Mouse (Mus musculus) CH12.LX (cell line): ENCODE data around the gene Tnfsf18. TPM values are rescaled to one million over a fixed set of nuclear protein-coding genes. Genes with fewer than 3 reads are reported as not detected.

Source experiments
- DNase-seq: peaks from one replicate; pipeline ENCODE4 v3.0.0-alpha.2; 2013; ENCODE audit errors: extremely low read depth
- H3K27ac ChIP-seq: 2 replicates; pipeline ENCODE4 v1.5.1; 2012; ENCODE audit warnings: low read depth, mild to moderate bottlenecking, control low read depth, moderate library complexity; ENCODE audit not compliant: insufficient read depth
- H3K27me3 ChIP-seq: replicated peaks from 2 replicates; pipeline ENCODE3; 2012; ENCODE audit warnings: inconsistent platforms
- H3K36me3 ChIP-seq, 2 experiments: replicated peaks in 1 of 2; 2 replicates each; pipeline versions ENCODE3 to v1.6.1; 2012; ENCODE audit warnings: inconsistent platforms in 1 of 2, low read length in 1 of 2, mild to moderate bottlenecking in 1 of 2, mixed read lengths in 1 of 2, moderate library complexity in 1 of 2; ENCODE audit not compliant: control insufficient read depth in 1 of 2, insufficient read depth in 1 of 2
- H3K4me1 ChIP-seq, 2 experiments: 2 replicates each; pipeline ENCODE4 v1.6.1; 2012; ENCODE audit warnings: inconsistent platforms in 1 of 2, moderate library complexity in 1 of 2; ENCODE audit not compliant: insufficient read depth in 2 of 2, control insufficient read depth in 1 of 2
- H3K4me2 ChIP-seq: 2 replicates; pipeline ENCODE4 v1.6.1; 2012; ENCODE audit warnings: low read depth, mild to moderate bottlenecking, control low read depth; ENCODE audit not compliant: poor library complexity, insufficient read depth, severe bottlenecking
- H3K4me3 ChIP-seq, 3 experiments: fragments of 150-350 bp in 1 of 3; sonication (generic) in 1 of 3; replicated peaks in 1 of 3; 2 replicates each; pipeline versions ENCODE3 to v1.5.1; 2011 to 2012; ENCODE audit warnings: low read depth in 2 of 3, low read length in 2 of 3, mild to moderate bottlenecking in 2 of 3, moderate library complexity in 2 of 3, control low read depth in 1 of 3, improper control_type of control experiment in 1 of 3, inconsistent platforms in 1 of 3, mixed read lengths in 1 of 3; ENCODE audit not compliant: poor library complexity in 1 of 3
- H3K79me2 ChIP-seq: replicated peaks from 2 replicates; pipeline ENCODE4 v1.6.1; 2012; ENCODE audit warnings: mild to moderate bottlenecking, moderate library complexity; ENCODE audit not compliant: control insufficient read depth, poor library complexity, insufficient read depth, severe bottlenecking; ENCODE audit errors: extremely low read depth
- H3K9ac ChIP-seq: 2 replicates; pipeline ENCODE4 v1.6.1; 2012; ENCODE audit warnings: low read depth, mild to moderate bottlenecking, control low read depth, moderate library complexity; ENCODE audit not compliant: insufficient read depth
- H3K9me3 ChIP-seq: replicated peaks from 2 replicates; pipeline ENCODE3; 2012; ENCODE audit warnings: low read length, inconsistent platforms, mixed read lengths
- BHLHE40 ChIP-seq: IDR thresholded peaks from 2 replicates; pipeline ENCODE4 v1.6.1; 2011; ENCODE audit warnings: mild to moderate bottlenecking, low read depth, low read length, improper control_type of control experiment
- CHD1 ChIP-seq: IDR thresholded peaks from 2 replicates; pipeline ENCODE4 v1.6.1; 2012; ENCODE audit warnings: low read depth, low read length, improper control_type of control experiment, inconsistent platforms
- CHD2 ChIP-seq: IDR thresholded peaks from 2 replicates; pipeline ENCODE4 v1.6.1; 2011; ENCODE audit warnings: low read length, improper control_type of control experiment
- CTCF ChIP-seq, 2 experiments: IDR thresholded peaks in 1 of 2; conservative IDR thresholded peaks in 1 of 2; 2 replicates each; pipeline ENCODE4 v1.5.1; 2011 to 2012; ENCODE audit warnings: low read depth in 2 of 2, low read length in 2 of 2, improper control_type of control experiment in 1 of 2, inconsistent platforms in 1 of 2, mild to moderate bottlenecking in 1 of 2, moderate library complexity in 1 of 2
- ELF1 ChIP-seq: IDR thresholded peaks from 2 replicates; pipeline ENCODE4 v1.6.1; 2014; ENCODE audit warnings: low read depth, mild to moderate bottlenecking, inconsistent platforms, low read length, improper control_type of control experiment
- EP300 ChIP-seq: IDR thresholded peaks from 2 replicates; pipeline ENCODE4 v1.6.1; 2011; ENCODE audit warnings: low read length, improper control_type of control experiment
- ETS1 ChIP-seq: conservative IDR thresholded peaks from 2 replicates; pipeline ENCODE4 v1.6.1; 2012; ENCODE audit warnings: low read depth, mild to moderate bottlenecking, inconsistent platforms, low read length, improper control_type of control experiment, moderate library complexity
- GABPA ChIP-seq: IDR thresholded peaks from 2 replicates; pipeline ENCODE4 v1.6.1; 2012; ENCODE audit warnings: low read depth, low read length, improper control_type of control experiment, inconsistent platforms; ENCODE audit not compliant: insufficient replicate concordance
- HCFC1 ChIP-seq: IDR thresholded peaks from 2 replicates; pipeline ENCODE4 v1.6.1; 2012; ENCODE audit warnings: low read depth, mild to moderate bottlenecking, inconsistent platforms, low read length, improper control_type of control experiment
- IRF4 ChIP-seq: IDR thresholded peaks from 2 replicates; pipeline ENCODE4 v1.6.1; 2014; ENCODE audit warnings: low read depth, mild to moderate bottlenecking, inconsistent platforms, low read length, improper control_type of control experiment
- KAT2A ChIP-seq: IDR thresholded peaks from 2 replicates; pipeline ENCODE4 v1.6.1; 2012; ENCODE audit warnings: low read length, improper control_type of control experiment, inconsistent platforms; ENCODE audit not compliant: insufficient replicate concordance
- MAZ ChIP-seq: IDR thresholded peaks from 2 replicates; pipeline ENCODE4 v1.6.1; 2012; ENCODE audit warnings: low read depth, mild to moderate bottlenecking, inconsistent platforms, low read length, improper control_type of control experiment, moderate library complexity
- MXI1 ChIP-seq: IDR thresholded peaks from 2 replicates; pipeline ENCODE4 v1.6.1; 2011; ENCODE audit warnings: mild to moderate bottlenecking, low read depth, low read length, improper control_type of control experiment
- MYC ChIP-seq: IDR thresholded peaks from 2 replicates; pipeline ENCODE4 v1.6.1; 2011; ENCODE audit warnings: low read depth, mild to moderate bottlenecking, improper control_type of control experiment, low read length
- PAX5 ChIP-seq: IDR thresholded peaks from 2 replicates; pipeline ENCODE4 v1.6.1; 2012; ENCODE audit warnings: low read length, inconsistent platforms, mixed read lengths
- POLR2A ChIP-seq: IDR thresholded peaks from 2 replicates; pipeline ENCODE4 v1.6.1; 2011; ENCODE audit warnings: low read depth, mild to moderate bottlenecking, improper control_type of control experiment, low read length
- POLR2AphosphoS2 ChIP-seq: IDR thresholded peaks from 2 replicates; pipeline ENCODE4 v1.6.1; 2011; ENCODE audit warnings: low read depth, low read length, improper control_type of control experiment
- RAD21 ChIP-seq: IDR thresholded peaks from 2 replicates; pipeline ENCODE4 v1.6.1; 2011; ENCODE audit warnings: low read depth, mild to moderate bottlenecking, low read length, improper control_type of control experiment, moderate library complexity
- SMC3 ChIP-seq: IDR thresholded peaks from 2 replicates; pipeline ENCODE4 v1.6.1; 2011; ENCODE audit warnings: low read depth, low read length, improper control_type of control experiment
- TBP ChIP-seq: conservative IDR thresholded peaks from 2 replicates; pipeline ENCODE4 v1.6.1; 2011; ENCODE audit warnings: low read depth, low read length, improper control_type of control experiment
- TCF12 ChIP-seq: IDR thresholded peaks from 2 replicates; pipeline ENCODE4 v1.6.1; 2014; ENCODE audit warnings: low read depth, mild to moderate bottlenecking, inconsistent platforms, low read length, improper control_type of control experiment
- UBTF ChIP-seq: IDR thresholded peaks from 2 replicates; pipeline ENCODE4 v1.6.1; 2012; ENCODE audit warnings: low read depth, mild to moderate bottlenecking, inconsistent platforms, low read length, improper control_type of control experiment, moderate library complexity
- USF1 ChIP-seq: IDR thresholded peaks from 2 replicates; pipeline ENCODE4 v1.6.1; 2014; ENCODE audit warnings: low read depth, mild to moderate bottlenecking, inconsistent platforms, low read length, improper control_type of control experiment
- USF2 ChIP-seq: conservative IDR thresholded peaks from 2 replicates; pipeline ENCODE4 v1.6.1; 2011; ENCODE audit warnings: low read depth, low read length, improper control_type of control experiment
- ZC3H11A ChIP-seq: IDR thresholded peaks from 2 replicates; pipeline ENCODE4 v1.6.1; 2012; ENCODE audit warnings: low read depth, mild to moderate bottlenecking, inconsistent platforms, low read length, improper control_type of control experiment
- ZMIZ1 ChIP-seq: IDR thresholded peaks from 2 replicates; pipeline ENCODE4 v1.6.1; 2012; ENCODE audit warnings: low read depth, mild to moderate bottlenecking, inconsistent platforms, low read length, improper control_type of control experiment
- ZNF384 ChIP-seq: IDR thresholded peaks from 2 replicates; pipeline ENCODE4 v1.6.1; 2012; ENCODE audit warnings: low read depth, low read length, improper control_type of control experiment, inconsistent platforms
- dilution Hi-C: fragments of 300-500 bp; cut with MboI; formaldehyde crosslinking; loops from 2 replicates; pipeline ENCODE4 v1.14.3; 2020; ENCODE audit warnings: low sequenced_read_pairs; ENCODE audit not compliant: extremely low pct_unique_long_range_greater_than_20kb, extremely low pct_ligation_motif_present
- in situ Hi-C: fragments of 300-500 bp; cut with MboI; formaldehyde crosslinking; loops from 3 replicates; pipeline ENCODE4 v1.14.3; 2019; ENCODE audit warnings: low sequenced_read_pairs, low pct_ligation_motif_present, low pct_unique_long_range_greater_than_20kb, mixed read lengths
- polyA plus RNA-seq: library from polyadenylated mRNA; unstranded; fragments of >175 nt; gene quantifications from 2 replicates; pipeline ENCODE4 v1.2.1, GENCODE M21; 2012; ENCODE audit warnings: low read depth; ENCODE audit not compliant: insufficient read length
- total RNA-seq, 2 experiments: library from RNA; depleted of rRNA; stranded (reverse); fragments of 300-350 nt in 1 of 2; fragments of >200 nt in 1 of 2; gene quantifications; 2 replicates each; pipeline ENCODE4 v1.2.3; 2012 to 2014

Gene Tnfsf18
- total and polyA plus RNA-seq, 3 experiments = 0.42 to 0.89 (median 0.78) TPM

- no peak for TF ChIP-seq RAD21
- TF ChIP-seq CHD1 = no peak
- no peak for TF ChIP-seq MXI1
- TF ChIP-seq SMC3 = no peak
- no peak for TF ChIP-seq UBTF
- TF ChIP-seq EP300 = 0 out of 2 replicates have a peak, but pooled peaks have one; percentile 18
- TF ChIP-seq, all 38 proteins: peak for 1
- Histone ChIP-seq H3K4me3 (no peak overlapping the region), H3K4me1 (peaks cover 12 to 51% of the 10 kb centered on the region in 2 experiments; a peak in 3 of 4 replicates), H3K79me2 (no peaks in the 10 kb centered on the region), H3K27ac (no peak overlapping the region), H3K9ac (no peak overlapping the region), H3K4me2 (no peak overlapping the region), H3K27me3 (no peaks in the 10 kb centered on the region), H3K36me3 (no peaks in the 10 kb centered on the region), H3K9me3 (no peaks in the 10 kb centered on the region)
- dilution Hi-C loops (no loop called here), in situ Hi-C loops (no loop called here)
- DNase-seq = no peak
These were observed 25.8 kb downstream of the Tnfsf18 start for GRCm38 (mm10) chr1:161520223-161520622.

GRCm38 (mm10) chr1:161528173-161528572 is 33.7 kb downstream of the Tnfsf18 start:
- in situ Hi-C loops (no loop called here), dilution Hi-C loops (no loop called here)
- Histone ChIP-seq H3K4me2 (no peak overlapping the region), H3K36me3 (no peaks in the 10 kb centered on the region), H3K4me3 (no peak overlapping the region), H3K27me3 (no peaks in the 10 kb centered on the region), H3K9ac (no peak overlapping the region), H3K79me2 (no peaks in the 10 kb centered on the region), H3K27ac (no peak overlapping the region), H3K9me3 (no peaks in the 10 kb centered on the region), H3K4me1 (peaks cover 2 to 16% of the 10 kb centered on the region in 2 experiments; a peak in 3 of 4 replicates)
- no peak for TF ChIP-seq POLR2A
- TF ChIP-seq TBP = no peak
- TF ChIP-seq ZC3H11A = no peak
- no peak for TF ChIP-seq MAZ
- TF ChIP-seq EP300 = no peak
- no peak for TF ChIP-seq ZMIZ1
- no peak for TF ChIP-seq USF1
- TF ChIP-seq HCFC1 = no peak
- no peak for DNase-seq

GRCm38 (mm10) chr1:161550596-161551095 is 56.2 kb downstream of the Tnfsf18 start:
- no peaks in the 10 kb centered on the region for H3K9me3 ChIP-seq
- in situ Hi-C loops (no loop called here), dilution Hi-C loops (no loop called here)
- H3K79me2 ChIP-seq = no peaks in the 10 kb centered on the region
- DNase-seq = no peak
- no peak overlapping the region for H3K27ac ChIP-seq
- no peak overlapping the region for H3K9ac ChIP-seq
- H3K36me3 ChIP-seq = no peaks in the 10 kb centered on the region
- H3K4me2 ChIP-seq = no peak overlapping the region
- no peak overlapping the region for H3K4me3 ChIP-seq
- H3K27me3 ChIP-seq = no peaks in the 10 kb centered on the region
- peaks cover 0 to 11% of the 10 kb centered on the region in 2 experiments; a peak in 2 of 4 replicates for H3K4me1 ChIP-seq
- TF ChIP-seq ZNF384 (no peak), CHD2 (no peak), ELF1 (no peak), KAT2A (no peak), SMC3 (no peak), POLR2AphosphoS2 (no peak), PAX5 (no peak), USF2 (no peak), ZC3H11A (no peak), TCF12 (no peak), CTCF (conservative IDR thresholded peaks at IDR 0.05 in 1 of 2, IDR thresholded peaks at IDR 0.05 in 1 of 2; ENCODE audit: low read depth in 2 of 2, low read length in 2 of 2) (no peak), GABPA (no peak), UBTF (no peak), MYC (no peak), IRF4 (no peak), TBP (no peak), ETS1 (no peak), EP300 (no peak), BHLHE40 (no peak)
